In the genomic region with DNA sequence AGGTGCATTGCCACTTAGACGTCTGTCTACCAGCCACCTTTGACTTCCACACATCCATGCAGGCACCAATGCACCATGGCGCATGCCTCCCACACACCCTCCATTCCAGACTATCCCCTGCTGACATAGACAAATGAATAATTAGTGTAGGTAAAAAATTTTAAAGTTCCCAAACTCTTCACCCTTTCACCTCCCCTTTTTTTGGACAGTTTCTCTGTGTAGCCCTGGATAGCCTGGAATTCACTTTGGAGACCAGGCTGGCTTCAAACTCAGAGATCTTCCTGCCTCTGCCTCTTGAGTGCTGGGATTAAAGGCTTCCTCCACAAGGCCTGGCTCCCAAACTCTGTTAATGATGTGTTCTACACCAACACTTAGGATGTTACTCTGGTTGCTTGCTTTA, we compare ENCODE assay signal across 31 mouse cellular contexts.
"Had no signal": no experiment of that assay in that cellular context is flagged by ENCODE, and none has a peak within 500 bp of the region (broad histone marks: within the 10 kb centered on the region; RNA-seq: fewer than 3 reads in every experiment).

No protein-coding gene starts in this region.

- H3K27me3 ChIP-seq: limb, embryonic 12.5 days; limb, embryonic 13.5 days; limb, embryonic 15.5 days; liver, embryonic 13.5 days; liver, embryonic 15.5 days; lung, embryonic 15.5 days; midbrain, embryonic 15.5 days; neural tube, embryonic 12.5 days had no signal

- H3K27ac ChIP-seq: left cerebral cortex, adult 2 months; limb, embryonic 10.5 days; limb, embryonic 12.5 days; limb, embryonic 13.5 days; limb, embryonic 15.5 days; liver, embryonic 12.5 days; liver, embryonic 13.5 days; liver, embryonic 14.5 days; liver, embryonic 15.5 days; lung, embryonic 15.5 days; macrophage; midbrain, embryonic 10.5 days; midbrain, embryonic 12.5 days; midbrain, embryonic 13.5 days; midbrain, embryonic 15.5 days; neural tube, embryonic 12.5 days had no signal

- H3K9me3 ChIP-seq: limb, embryonic 10.5 days; limb, embryonic 15.5 days; liver, embryonic 12.5 days; liver, embryonic 13.5 days; liver, embryonic 15.5 days; lung, embryonic 15.5 days; midbrain, embryonic 13.5 days; midbrain, embryonic 15.5 days had no signal

- H3K9ac ChIP-seq: limb, embryonic 12.5 days; limb, embryonic 13.5 days; limb, embryonic 15.5 days; liver, embryonic 12.5 days; liver, embryonic 13.5 days; liver, embryonic 14.5 days; liver, embryonic 15.5 days; liver, postnatal 0 days; lung, embryonic 14.5 days; lung, embryonic 15.5 days; midbrain, embryonic 12.5 days; midbrain, embryonic 13.5 days; midbrain, embryonic 15.5 days; neural tube, embryonic 12.5 days had no signal

- H3K36me3 ChIP-seq: limb, embryonic 10.5 days; limb, embryonic 12.5 days; limb, embryonic 13.5 days; limb, embryonic 15.5 days; liver, embryonic 12.5 days; liver, embryonic 13.5 days; liver, embryonic 15.5 days; lung, embryonic 15.5 days; midbrain, embryonic 12.5 days; midbrain, embryonic 13.5 days; midbrain, embryonic 15.5 days; neural tube, embryonic 12.5 days had no signal

- H3K4me1 ChIP-seq: limb, embryonic 15.5 days; liver, embryonic 12.5 days; liver, embryonic 13.5 days; liver, embryonic 15.5 days; lung, embryonic 15.5 days; midbrain, embryonic 10.5 days; midbrain, embryonic 12.5 days; midbrain, embryonic 13.5 days; midbrain, embryonic 15.5 days; neural tube, embryonic 12.5 days had no signal

- H3K4me2 ChIP-seq: limb, embryonic 12.5 days; limb, embryonic 13.5 days; limb, embryonic 15.5 days; liver, embryonic 11.5 days; liver, embryonic 12.5 days; liver, embryonic 13.5 days; liver, embryonic 15.5 days; lung, embryonic 14.5 days; lung, embryonic 15.5 days; midbrain, embryonic 12.5 days; midbrain, embryonic 13.5 days; midbrain, embryonic 15.5 days; neural tube, embryonic 12.5 days had no signal

- DNase-seq: left cerebral cortex, postnatal 4 days; liver; liver, embryonic 13.5 days; liver, postnatal 0 days; lung, adult 18-20 months; lung, adult 2 months; lung, embryonic 14.5 days; lung, postnatal 10 days; lung, postnatal 14 days; lung, postnatal 36 days; lung, postnatal 4 days; midbrain, embryonic 14.5 days had no signal

- H3K4me3 ChIP-seq: left cerebral cortex, adult 2 months; limb, embryonic 10.5 days; limb, embryonic 12.5 days; limb, embryonic 13.5 days; limb, embryonic 15.5 days; liver, embryonic 12.5 days; liver, embryonic 13.5 days; liver, embryonic 15.5 days; lung, embryonic 15.5 days; megakaryocyte, embryonic 14.5 days; midbrain, embryonic 10.5 days; midbrain, embryonic 12.5 days; midbrain, embryonic 13.5 days; midbrain, embryonic 15.5 days; myocyte; neural tube, embryonic 12.5 days had no signal

- ATAC-seq: liver, embryonic 12.5 days; liver, postnatal 0 days; lung, postnatal 0 days; midbrain, embryonic 13.5 days; midbrain, embryonic 15.5 days had no signal
